Mouse (Mus musculus): Measurements from ENCODE around the gene Tns1.

- TF ChIP-seq CTCF (IDR thresholded peaks at IDR 0.05; ENCODE audit: low read depth, low read length) (no peak), POLR2A (IDR thresholded peaks at IDR 0.05; ENCODE audit: borderline replicate concordance, low read depth, low read length) (no peak)
Measured at GRCm38 (mm10) chr1:74070745-74071144, 53.5 kb downstream of the Tns1 start.

Measured in bone marrow macrophage, adult 2 months (primary cell).